Mouse (Mus musculus): Measurements from ENCODE around the gene Cep170b. TPM values are rescaled to one million over a fixed set of nuclear protein-coding genes. Genes with fewer than 3 reads are reported as not detected.

Gene Cep170b
- polyA plus RNA-seq (2012; rRNA removed), result 21.1 and 22.8 TPM in 2 replicates

GRCm38 (mm10) chr12:112720216-112720615 lies at the start of gene Cep170b:
TSS of gene Cep170b (plus strand) at chr12:112720455.
- no peak within 1 kb of the TSS; the same call in 1 of the 2 replicates for H3K27ac ChIP-seq (ENCODE audit: control insufficient read depth, insufficient read depth, low read length)
- 62% methylated on average over 6 of the region's 6 CpGs for WGBS

GRCm38 (mm10) chr12:112670718-112671393 lies 49.4 kb upstream of the Cep170b start:
- Histone ChIP-seq H3K4me1 (replicated peaks; ENCODE audit: control insufficient read depth, insufficient read depth, low read length) (peaks cover 34% of the 10 kb centered on the region), H3K36me3 (ENCODE audit: control insufficient read depth, insufficient read depth, low read length) (peaks cover 30% of the 10 kb centered on the region), H3K27me3 (ENCODE audit: control insufficient read depth, insufficient read depth, low read length) (no peaks in the 10 kb centered on the region), H3K27ac (ENCODE audit: control insufficient read depth, insufficient read depth, low read length) (no peak overlapping the region), H3K4me3 (ENCODE audit: control insufficient read depth, insufficient read depth, low read length) (no peak overlapping the region)
- no peak for TF ChIP-seq CTCF (IDR thresholded peaks at IDR 0.05; ENCODE audit: borderline replicate concordance, control insufficient read depth, extremely low read depth, insufficient read depth, low read length, poor library complexity)
- no peak for TF ChIP-seq POLR2A (IDR thresholded peaks at IDR 0.05; ENCODE audit: control insufficient read depth, extremely low read depth, insufficient read depth, low read length, poor library complexity)
- WGBS, result 91% methylated on average over 9 of the region's 9 CpGs
- DNase-seq, result no peak

More at GRCm38 (mm10) chr12:112720216-112720615, at the start of gene Cep170b:
- no peaks in the 10 kb centered on the region; the same call in 1 of the 2 replicates for H3K27me3 ChIP-seq (ENCODE audit: control insufficient read depth, insufficient read depth, low read length)
- DNase-seq, result no peak
- H3K4me1 ChIP-seq (replicated peaks; ENCODE audit: control insufficient read depth, insufficient read depth, low read length), result peaks cover 14% of the 10 kb centered on the region
- no peaks in the 10 kb centered on the region for H3K36me3 ChIP-seq (ENCODE audit: control insufficient read depth, insufficient read depth, low read length)
- no peak for TF ChIP-seq POLR2A (IDR thresholded peaks at IDR 0.05; ENCODE audit: control insufficient read depth, extremely low read depth, insufficient read depth, low read length, poor library complexity)
- no peak for TF ChIP-seq CTCF (IDR thresholded peaks at IDR 0.05; ENCODE audit: borderline replicate concordance, control insufficient read depth, extremely low read depth, insufficient read depth, low read length, poor library complexity)
- no peak within 1 kb of the TSS for H3K4me3 ChIP-seq (ENCODE audit: control insufficient read depth, insufficient read depth, low read length)

DNA sequence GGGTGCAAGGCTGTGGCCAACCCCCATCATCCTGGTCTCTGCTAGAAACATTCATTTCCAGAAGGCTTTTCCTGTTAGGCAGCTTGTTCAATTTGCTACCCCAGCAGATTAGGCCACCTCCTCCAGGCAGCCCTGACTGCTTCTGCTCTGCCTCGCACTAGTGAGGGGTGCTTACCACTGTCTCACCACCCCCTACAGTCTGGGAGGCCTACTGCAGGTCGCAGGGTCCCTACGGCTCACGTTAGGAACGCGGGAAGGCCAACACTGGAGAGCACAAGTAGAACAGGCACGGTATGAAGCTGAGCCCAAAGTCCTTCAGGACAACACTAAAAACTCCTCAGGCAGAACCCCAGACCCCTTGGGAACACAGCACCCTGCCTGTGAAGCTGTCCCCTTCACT lies 48.4 kb upstream of the Cep170b start:
- no peaks in the 10 kb centered on the region for H3K27me3 ChIP-seq (ENCODE audit: control insufficient read depth, insufficient read depth, low read length)
- DNase-seq, result no peak
- TF ChIP-seq CTCF (IDR thresholded peaks at IDR 0.05; ENCODE audit: borderline replicate concordance, control insufficient read depth, extremely low read depth, insufficient read depth, low read length, poor library complexity) (no peak), POLR2A (IDR thresholded peaks at IDR 0.05; ENCODE audit: control insufficient read depth, extremely low read depth, insufficient read depth, low read length, poor library complexity) (no peak)
- no peak overlapping the region for H3K4me3 ChIP-seq (ENCODE audit: control insufficient read depth, insufficient read depth, low read length)
- H3K4me1 ChIP-seq (replicated peaks; ENCODE audit: control insufficient read depth, insufficient read depth, low read length), result peaks cover 34% of the 10 kb centered on the region
- H3K27ac ChIP-seq (ENCODE audit: control insufficient read depth, insufficient read depth, low read length), result no peak overlapping the region
- H3K36me3 ChIP-seq (ENCODE audit: control insufficient read depth, insufficient read depth, low read length), result peaks cover 25% of the 10 kb centered on the region
- WGBS, result 93% methylated on average over 7 of the region's 7 CpGs

GRCm38 (mm10) chr12:112672744-112673575 lies 47.3 kb upstream of the Cep170b start:
- TF ChIP-seq POLR2A (IDR thresholded peaks at IDR 0.05; ENCODE audit: control insufficient read depth, extremely low read depth, insufficient read depth, low read length, poor library complexity), result no peak
- no peak for TF ChIP-seq CTCF (IDR thresholded peaks at IDR 0.05; ENCODE audit: borderline replicate concordance, control insufficient read depth, extremely low read depth, insufficient read depth, low read length, poor library complexity)
- H3K36me3 ChIP-seq (ENCODE audit: control insufficient read depth, insufficient read depth, low read length), result peaks cover 23% of the 10 kb centered on the region
- H3K27ac ChIP-seq (ENCODE audit: control insufficient read depth, insufficient read depth, low read length), result no peak overlapping the region
- H3K4me3 ChIP-seq (ENCODE audit: control insufficient read depth, insufficient read depth, low read length), result peak overlapping the region; percentile 77
- H3K4me1 ChIP-seq (replicated peaks; ENCODE audit: control insufficient read depth, insufficient read depth, low read length), result peaks cover 35% of the 10 kb centered on the region
- 9% methylated on average over 21 of the region's 21 CpGs for WGBS
- H3K27me3 ChIP-seq (ENCODE audit: control insufficient read depth, insufficient read depth, low read length), result no peaks in the 10 kb centered on the region; the same call in 1 of the 2 replicates
- peak; percentile 23 for DNase-seq

GRCm38 (mm10) chr12:112673576-112674091 lies 46.6 kb upstream of the Cep170b start:
- peak; percentile 42 for DNase-seq
- no peak for TF ChIP-seq POLR2A (IDR thresholded peaks at IDR 0.05; ENCODE audit: control insufficient read depth, extremely low read depth, insufficient read depth, low read length, poor library complexity)
- TF ChIP-seq CTCF (IDR thresholded peaks at IDR 0.05; ENCODE audit: borderline replicate concordance, control insufficient read depth, extremely low read depth, insufficient read depth, low read length, poor library complexity), result no peak
- Histone ChIP-seq H3K36me3 (ENCODE audit: control insufficient read depth, insufficient read depth, low read length) (peaks cover 16% of the 10 kb centered on the region), H3K4me1 (replicated peaks; ENCODE audit: control insufficient read depth, insufficient read depth, low read length) (peaks cover 41% of the 10 kb centered on the region), H3K27ac (ENCODE audit: control insufficient read depth, insufficient read depth, low read length) (no peak overlapping the region), H3K27me3 (ENCODE audit: control insufficient read depth, insufficient read depth, low read length) (no peaks in the 10 kb centered on the region; the same call in 1 of the 2 replicates), H3K4me3 (ENCODE audit: control insufficient read depth, insufficient read depth, low read length) (peak overlapping the region; percentile 77)
- 10% methylated on average over 68 of the region's 68 CpGs for WGBS
